Mouse (Mus musculus) lung, postnatal 14 days (tissue): ENCODE results near the gene Pnmt.
"Not testable (repeated sequence)": the region's sequence is repeated elsewhere in the genome, so short reads cannot be mapped to it uniquely, and the experiment has no call there.

Source experiments
- DNase-seq: peaks from one replicate; pipeline ENCODE4 v3.0.0; 2021

The Pnmt gene

DNA sequence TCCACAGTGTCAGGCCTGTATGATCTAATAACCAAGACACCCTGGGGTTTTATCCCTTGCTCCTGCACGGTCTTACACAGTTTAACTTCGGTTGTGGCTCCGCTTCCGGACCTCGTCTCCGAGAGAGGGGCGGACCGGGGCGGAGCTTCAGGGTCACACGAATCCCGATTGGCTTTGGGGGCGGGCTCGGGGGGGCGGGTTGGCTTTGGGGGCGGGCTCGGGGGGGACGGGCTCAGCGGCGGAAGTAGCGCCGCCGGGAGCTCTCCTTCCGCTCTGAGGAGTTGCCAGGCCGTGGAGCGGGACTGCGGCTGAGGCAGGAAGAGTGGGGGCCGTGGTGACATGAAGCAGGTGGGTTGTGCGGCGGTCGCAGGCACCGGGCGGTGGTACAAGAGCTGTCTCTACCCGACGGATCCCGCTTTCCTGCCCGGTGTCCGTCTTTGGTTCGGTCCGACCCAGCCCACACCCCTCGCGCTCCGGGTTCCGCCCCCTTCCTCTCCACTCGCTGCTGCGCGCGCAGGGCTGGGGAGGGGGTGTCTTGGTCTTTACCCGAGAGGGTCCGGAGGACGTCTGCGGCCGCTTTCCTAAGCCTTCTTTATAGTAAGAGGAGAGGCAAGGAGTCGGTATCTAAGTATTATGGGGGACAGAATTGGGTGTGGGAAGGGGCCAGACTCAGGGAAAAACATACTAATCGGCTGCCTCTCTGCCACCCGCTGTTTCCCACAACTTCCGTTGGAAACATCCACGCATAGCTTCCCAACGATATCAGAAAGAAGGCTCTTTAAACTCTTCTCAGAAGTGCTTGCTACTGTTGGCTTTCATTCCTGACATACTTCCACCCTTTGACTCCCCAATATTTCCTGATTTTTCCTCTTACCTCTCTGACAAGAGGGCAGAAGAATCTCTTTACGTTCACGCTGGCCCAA lies 27.8 kb upstream of the Pnmt start, which contains the start of gene Stard3:
TSS of gene Stard3 (plus strand) at position 208 of the 923 bp plus-strand sequence.
- peak; percentile 92 for DNase-seq

DNA sequence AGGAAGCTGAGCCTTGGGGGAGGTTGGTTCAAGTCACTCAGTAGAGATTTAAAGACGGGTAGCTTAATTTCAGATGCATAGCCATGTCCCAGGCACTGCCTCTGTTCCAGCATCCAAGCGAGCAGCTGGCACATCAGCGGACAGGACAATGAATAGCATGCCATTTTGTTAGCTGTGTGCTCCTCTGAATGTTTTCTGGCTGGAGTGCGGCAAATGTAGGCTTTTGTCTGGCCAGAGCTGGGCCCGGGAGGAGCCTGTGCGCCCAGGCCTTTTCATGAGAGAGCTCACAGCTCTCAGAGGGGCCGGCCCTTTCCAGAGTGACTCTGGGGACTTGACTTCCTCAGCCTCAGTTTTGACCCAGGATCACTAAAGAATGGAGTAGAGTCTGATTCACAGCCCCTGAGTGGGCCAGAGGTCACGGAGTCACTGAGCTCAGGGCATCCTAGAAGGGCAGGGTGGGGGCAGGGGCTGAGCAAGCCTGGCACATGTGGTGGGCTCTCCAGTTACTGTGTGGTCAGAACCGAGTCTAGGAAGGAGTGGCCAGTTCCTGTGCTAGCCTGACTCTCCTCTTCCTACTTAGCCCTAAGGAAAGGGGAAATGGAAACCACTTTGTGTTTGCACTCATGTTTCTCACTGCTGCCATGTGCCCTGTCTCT lies 25.3 kb upstream of the Pnmt start:
- no peak for DNase-seq

DNA sequence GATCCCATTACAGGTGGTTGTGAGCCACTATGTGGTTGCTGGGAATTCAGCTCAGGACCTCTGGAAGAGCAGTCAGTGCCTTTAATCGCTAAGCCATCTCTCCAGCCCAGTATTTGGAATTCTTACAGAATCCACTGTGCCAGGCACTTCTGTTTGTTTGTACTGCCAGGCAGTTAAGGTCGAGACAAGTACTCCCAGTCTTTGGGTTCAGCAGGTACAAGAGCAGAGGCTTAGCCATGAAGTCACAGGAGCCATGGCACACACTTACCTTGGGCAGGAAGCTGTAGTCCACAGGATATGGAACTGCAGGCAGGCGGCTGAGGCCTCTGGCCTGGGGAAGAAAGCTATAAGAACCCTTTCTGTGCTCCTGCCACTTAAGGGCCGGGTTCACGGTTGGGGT lies 22.4 kb upstream of the Pnmt start:
- DNase-seq = no peak

DNA sequence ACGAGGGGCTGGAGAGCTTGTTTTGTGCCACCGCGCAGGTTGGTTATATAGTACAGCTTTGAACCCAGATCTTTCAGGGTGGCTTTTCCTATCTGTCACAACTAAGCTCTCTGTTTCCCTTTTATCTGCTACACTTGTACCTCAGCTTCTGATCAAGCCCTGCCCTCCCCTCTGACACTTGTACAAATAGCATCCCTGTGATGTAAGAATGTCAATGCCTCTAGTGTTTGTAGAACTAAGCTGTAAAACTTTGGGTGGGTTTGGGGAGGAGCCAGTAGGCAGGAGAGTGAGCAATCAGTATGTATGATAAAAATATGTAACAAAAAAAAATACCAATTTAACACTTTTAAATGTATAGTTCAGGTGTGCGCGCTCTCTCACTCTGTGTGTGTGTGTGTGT lies 21.8 kb upstream of the Pnmt start:
- no peak for DNase-seq

DNA sequence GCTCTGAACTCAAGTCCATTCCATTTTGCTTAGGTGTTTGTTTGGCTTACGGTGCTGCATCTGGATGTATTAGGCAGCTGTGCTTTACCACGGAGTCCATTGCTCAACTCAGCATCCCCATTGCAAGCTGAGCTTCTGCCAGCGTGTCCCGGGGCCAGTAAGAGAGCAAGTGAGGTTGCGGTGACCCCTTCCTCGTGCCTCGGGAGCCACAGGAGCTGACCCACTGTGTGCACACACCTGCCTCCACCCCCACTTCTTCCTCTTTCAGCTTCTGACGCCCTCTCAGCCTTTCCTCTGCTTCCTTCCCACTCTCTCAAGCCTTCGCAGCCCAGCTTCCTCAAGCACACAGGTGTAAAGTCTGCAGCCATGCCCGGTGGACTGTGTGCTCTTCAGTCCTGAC lies 20.0 kb upstream of the Pnmt start:
- DNase-seq = no peak

DNA sequence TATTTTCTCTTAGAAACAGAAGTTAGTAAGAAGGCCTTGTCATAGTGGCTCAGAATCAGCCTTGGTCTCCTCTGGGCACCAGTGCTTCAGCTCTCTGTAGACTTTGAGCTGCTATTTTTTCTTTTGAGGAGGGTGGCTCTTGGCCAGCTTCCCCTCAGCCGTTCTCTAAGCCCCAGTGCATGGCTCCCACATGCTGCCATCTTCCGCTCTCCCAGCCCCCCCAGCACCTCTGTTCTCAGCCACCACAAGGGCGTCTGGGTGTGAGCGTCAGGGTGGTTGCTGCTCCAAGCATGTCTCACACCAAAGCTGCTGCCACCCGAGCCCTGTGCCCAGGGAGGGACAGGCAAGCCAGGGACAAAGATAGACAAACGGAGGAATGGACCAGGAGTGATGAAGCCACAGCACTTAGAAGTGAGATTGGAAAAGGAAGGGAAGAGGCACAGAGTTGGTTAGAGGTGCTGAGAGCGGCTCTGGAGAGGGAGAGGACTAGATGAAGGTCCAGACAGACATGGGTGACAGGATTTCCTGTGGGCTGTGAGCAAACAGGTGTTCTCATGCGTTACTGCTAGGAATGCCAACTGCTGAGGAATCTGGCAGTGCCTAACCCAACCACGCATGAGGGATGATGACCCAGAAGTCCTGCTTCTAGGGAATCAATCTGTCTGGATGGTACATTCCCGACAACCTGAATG lies 18.9 kb upstream of the Pnmt start:
- no peak for DNase-seq

DNA sequence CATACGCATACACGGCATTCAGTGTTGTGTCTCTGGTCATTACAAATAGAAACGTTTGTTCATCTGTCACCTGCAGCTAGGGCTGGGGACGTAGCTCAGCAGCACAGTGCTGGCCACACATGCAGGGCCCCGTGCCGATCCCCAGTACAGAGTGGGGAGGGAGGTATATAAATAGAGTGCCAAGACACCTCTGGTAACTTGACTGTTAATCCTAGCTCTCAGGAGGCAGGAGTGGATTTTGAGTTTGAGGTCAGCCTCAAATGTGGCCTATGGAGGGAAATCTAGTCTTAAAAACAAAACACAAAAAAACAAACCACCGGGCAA lies 18.4 kb upstream of the Pnmt start:
- DNase-seq = no peak

DNA sequence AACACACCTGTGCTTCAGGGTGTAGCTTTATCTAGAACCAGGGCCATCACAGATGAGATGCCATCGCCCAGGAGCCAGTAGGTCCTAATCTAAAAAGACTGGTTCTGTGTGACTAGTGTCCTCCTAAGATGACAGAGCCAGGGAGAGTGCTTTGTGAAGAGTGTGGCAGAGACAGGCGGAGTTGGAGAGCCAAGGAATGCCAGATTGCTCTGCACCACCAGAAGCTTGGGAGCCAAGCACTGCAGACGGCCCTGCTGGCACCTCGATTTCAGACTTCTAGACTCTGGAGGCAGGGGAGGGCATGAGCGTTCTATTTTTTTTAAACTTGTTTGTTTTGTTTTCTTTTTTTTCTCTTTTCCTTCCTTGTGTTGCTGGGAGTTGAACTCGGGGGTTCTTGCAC lies 16.9 kb upstream of the Pnmt start:
- no peak for DNase-seq

DNA sequence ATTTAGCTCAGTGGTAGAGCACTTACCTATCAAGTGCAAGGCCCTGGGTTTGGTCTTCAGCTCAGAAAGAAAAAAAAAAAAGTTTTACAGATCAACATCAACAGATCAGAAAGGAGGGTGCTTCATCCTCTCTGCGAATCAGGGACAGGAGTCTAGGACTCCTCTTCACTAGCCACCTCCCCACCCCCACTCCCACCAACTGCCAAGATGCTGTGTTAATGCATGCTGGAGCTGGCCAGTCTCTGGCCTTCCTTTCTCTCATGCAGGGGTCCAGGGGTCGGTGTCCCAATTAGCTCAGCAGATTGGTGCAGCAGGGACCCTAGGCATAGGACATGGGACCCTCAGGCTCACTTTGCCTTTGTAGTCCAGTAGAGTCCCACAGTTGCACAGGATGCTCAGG lies 15.7 kb upstream of the Pnmt start:
- DNase-seq = no peak

DNA sequence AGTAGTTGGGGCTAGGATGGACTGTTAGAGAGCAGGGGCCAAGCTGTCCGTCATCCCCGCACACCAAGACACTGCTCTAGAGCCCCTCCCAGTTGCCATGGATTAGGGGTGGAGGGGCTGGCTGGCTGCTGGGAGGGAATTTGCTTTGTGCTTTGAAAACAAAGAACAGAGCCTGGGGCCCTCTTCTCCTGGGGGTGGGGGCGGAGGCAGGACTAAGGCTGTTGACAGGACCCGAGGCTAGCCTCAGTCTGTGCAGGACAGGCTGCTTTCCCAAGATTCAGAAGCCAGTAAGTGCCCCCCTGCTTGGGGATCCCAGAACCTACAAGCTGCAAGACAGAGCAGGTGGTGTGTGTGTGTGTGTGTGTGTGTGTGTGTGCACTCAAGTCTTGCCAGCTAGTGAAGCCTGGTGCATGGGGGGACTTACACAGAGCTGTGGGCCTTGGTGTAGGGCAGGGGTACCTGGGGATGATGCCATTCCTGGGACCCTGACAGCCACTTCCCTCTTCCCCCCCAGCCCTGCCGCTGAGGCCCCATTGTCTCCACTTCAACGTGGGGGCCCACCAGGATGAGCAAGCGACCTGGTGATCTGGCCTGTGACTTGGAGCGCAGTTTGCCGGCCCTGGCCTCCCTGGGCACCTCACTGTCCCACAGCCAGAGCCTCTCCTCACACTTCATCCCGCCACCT lies 14.6 kb upstream of the Pnmt start:
- DNase-seq = no peak

DNA sequence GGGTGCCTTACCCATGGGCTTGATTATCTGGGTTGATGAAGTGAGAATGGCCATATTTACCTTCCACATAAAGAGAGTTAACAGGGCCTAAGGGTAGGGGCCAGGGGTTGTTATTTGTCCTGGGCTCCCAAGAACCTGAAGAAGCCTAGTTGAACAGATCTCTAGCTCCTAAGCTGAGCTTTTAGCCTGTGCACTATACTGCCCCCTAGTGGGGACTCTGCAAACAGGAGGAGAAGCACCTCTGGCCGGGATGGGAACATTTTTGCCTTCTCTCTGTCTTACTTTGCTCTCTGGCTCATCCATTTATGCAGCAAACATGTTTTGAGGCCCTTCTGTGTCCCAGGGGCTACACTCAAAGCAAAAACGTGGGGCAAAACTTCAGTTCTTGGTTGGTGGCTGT lies 13.8 kb upstream of the Pnmt start:
- DNase-seq = peak; percentile 83

DNA sequence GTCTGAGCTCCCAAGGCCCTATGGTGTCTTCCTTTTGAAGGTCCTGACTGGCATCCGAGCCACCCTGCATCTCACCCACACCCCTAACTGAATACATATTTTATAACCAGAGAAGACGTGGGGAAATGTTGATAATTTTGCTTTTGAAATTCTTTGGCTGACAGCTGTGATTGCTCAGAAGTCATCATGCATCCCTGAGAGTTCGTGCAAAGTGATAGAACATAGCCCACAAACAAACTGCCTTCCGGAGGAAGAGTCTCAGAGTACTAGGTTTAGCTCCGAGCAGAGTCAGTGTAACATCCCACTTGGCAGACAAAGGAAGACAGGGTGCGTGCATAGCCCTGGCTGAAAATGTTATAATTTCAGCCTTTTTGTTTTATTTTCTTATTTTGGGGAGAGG lies 13.0 kb upstream of the Pnmt start:
- DNase-seq = no peak

DNA sequence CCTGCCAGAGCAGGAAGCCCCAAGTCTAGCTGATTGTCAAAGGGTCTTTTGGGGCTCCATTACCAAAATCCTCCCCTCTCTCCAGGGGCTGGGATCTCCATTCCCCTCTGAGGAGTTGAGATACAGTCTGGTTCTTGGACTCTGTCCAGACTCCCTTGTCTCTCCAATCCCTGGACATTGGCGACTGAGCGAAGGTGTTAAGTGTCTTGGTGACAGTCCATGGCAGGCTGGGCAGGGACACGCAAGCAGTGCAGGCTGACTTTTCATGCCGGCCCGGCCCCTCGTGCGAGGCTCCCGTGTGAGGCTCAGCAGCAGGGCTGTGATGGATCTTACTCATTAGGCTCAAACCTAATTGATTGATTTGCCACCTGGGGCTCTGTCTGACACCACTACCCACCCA lies 12.0 kb upstream of the Pnmt start:
- DNase-seq = no peak

DNA sequence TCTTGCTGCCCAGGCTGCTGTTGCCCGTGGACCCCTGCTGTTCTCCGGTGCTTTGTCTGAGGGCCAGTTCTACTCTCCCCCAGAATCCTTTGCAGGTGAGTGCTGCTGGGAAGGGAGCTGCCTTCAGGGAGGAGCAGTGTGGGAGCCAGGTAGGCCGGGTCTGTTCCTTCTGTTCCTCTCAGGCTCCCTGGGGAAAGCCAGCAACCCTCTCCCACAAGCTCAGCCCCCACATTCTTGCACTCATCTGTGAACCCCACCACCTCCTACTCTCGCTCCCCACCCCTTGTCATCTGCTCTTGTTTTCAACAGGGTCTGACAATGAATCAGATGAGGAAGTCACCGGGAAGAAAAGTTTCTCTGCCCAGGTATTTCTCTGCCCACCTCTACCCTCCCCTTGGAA lies 9.5 kb upstream of the Pnmt start:
- no peak for DNase-seq

DNA sequence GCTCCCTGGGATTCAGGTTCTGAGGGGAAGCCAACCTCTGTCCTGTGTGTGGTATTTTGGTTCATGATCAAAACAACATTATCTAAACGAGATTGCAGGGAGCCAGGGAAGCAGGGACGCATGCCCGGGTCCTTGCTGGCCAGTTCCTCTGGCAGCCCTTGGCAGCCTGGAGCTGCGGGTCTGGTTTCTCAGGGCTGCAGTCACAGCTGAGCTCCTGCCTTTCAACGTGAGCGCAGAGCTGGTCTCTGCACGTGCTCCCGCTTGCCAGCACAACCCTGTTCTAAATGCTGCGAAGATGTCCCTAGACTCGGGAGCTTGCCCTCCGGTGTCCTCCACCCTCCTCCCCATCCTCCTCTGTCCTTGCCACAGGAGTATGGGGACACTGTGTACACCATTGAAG lies 8.5 kb upstream of the Pnmt start:
- no peak for DNase-seq

DNA sequence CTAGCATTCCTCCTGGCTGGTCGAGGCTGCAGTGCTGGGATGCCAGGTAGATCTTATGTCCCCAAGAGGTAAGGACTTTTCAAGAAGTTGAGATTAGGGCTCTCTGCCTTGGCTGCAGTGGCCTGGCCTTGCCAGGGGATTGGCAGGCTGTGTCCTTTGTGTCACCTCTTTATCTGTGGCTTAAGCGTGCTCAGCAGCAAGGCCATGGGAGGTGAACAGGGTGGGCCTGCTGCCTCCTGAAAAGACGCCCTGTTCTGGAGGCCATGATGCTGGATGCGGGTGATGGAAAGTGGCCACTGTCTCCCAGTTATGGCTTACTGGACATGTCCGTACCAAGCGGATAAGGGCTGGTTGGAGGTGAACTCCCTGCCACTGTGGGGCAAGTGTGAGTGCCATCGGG lies 6.9 kb upstream of the Pnmt start:
- no peak for DNase-seq

DNA sequence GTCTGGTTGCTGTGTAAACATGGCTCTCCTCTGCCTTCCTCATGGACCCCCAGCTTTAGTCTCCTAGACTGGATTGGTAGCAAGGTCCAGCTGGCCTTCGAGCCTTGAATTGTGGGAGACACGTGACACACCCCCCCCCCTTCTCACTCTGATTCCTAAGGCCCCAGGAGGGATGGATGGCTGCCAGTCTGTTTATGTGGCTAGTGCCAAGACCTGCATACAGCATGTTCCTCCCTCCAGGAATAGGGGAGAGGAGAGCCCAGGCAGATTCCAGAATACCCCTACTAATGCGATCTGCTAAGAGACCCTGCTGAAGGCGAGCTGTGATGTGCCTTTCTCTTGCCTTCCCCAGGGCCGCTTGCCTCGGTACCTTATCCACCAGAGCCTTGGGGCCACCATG lies 6.1 kb upstream of the Pnmt start:
- DNase-seq = no peak

DNA sequence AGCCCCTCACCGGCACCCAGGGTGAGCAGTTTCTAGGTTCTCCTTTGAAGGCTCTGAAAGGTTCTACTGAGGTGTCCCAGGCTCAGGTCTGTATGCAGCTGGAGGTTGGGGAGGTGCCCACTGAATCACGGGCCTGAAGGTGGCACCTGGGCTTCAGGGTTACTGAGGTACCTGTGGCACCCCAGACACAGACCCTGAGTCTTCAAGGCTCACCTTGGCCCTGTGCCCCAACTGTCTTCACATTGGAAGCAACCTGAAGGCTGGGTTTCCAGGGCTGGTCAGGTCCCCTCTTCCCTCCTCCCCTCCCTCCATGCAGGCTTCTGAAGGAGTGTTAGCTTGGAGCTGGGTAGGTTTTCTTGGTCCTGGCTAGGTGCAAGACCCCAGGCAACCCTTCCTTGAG lies 4.6 kb upstream of the Pnmt start:
- DNase-seq = no peak

DNA sequence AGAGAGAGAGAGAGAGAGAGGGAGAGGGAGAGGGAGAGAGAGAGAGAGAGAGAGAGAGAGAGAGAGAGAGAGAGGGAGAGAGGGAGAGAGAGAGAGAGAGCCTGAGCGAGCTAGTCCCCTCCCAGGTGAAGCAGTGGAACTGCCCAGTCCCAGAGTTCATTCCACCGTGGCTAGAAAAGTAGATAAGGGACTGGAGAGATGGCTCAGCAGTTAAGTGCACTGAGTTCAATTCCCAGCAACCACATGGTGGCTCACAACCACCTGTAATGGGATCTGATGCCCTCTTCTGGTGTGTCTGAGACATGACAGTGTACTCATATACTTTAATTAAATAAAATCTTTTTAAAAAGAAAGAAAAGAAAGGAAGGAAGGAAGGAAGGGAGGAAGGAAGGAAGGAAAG lies 3.8 kb upstream of the Pnmt start:
- not testable (repeated sequence) for DNase-seq

DNA sequence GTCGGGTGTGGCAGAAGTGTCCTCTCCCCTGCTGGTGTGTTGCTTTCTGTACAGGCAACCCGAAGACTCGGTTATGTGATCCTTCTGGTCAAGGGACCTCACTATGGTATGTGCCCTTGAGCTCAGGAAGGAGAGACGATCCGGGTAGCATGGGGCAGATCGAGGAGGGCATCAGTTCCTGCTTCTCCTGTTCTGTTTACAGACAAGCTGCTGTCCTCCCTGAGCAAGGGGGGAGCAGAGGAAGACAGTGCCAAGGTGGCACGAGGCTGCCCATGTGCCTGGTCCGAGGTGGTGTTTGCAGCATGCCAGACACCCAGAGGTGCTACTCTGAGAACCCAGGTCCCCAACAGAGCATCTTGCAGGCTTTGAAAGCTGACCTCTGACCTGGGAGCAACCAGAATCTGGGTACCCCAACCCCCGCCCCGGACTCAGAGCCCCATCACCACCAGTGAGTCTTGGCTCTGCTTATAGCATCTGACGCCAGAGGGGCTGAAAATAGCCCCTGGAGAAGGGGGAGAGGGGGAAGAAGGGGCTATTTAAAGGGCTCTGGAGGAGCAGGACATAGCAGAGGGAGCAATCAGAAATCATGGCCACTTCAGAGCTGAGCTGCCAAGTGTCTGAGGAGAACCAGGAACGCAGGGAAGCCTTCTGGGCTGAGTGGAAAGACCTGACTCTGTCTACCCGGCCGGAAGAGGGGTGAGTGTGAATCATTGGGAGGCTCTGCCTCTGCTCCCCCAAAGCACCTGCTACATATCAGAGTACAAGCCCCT lies 2.8 kb upstream of the Pnmt start, which contains the start of gene Tcap:
TSS of gene Tcap (plus strand) at position 551 of the 770 bp plus-strand sequence.
- DNase-seq = no peak

DNA sequence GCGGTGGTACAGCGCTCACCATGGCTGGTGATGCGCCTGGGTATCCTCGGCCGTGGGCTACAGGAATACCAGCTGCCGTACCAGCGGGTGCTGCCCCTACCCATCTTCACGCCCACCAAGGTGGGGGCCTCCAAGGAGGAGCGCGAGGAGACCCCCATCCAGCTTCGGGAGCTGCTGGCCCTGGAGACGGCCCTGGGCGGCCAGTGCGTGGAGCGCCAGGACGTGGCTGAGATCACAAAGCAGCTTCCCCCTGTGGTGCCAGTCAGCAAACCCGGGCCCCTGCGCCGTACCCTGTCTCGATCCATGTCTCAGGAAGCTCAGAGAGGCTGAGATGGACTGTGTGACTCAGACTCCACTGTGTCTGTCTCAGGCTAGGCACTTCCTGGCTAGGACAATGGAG lies 2.0 kb upstream of the Pnmt start:
- DNase-seq = no peak
